Comparison of ENCODE assay signal across 11 mouse cellular contexts in genomic region chr2:105686363-105687316, GRCm38 (mm10). TPM values are rescaled to one million over a fixed set of nuclear protein-coding genes. Genes with fewer than 3 reads are reported as not detected.
DNase-seq lines count a peak whose midpoint lies in the region; ATAC-seq lines count a peak whose summit lies in the region.
"Had no signal": no experiment of that assay in that cellular context is flagged by ENCODE, and none has a peak within 500 bp of the region (broad histone marks: within the 10 kb centered on the region; RNA-seq: fewer than 3 reads in every experiment).

No protein-coding gene starts in this region.

- DNase-seq in embryo, embryonic 11 days: peak; percentile 21
- no peak for DNase-seq in embryo, embryonic 10 days (ENCODE audit: low spot score)
- DNase-seq in embryonic facial prominence, embryonic 11.5 days (ENCODE audit: low spot score): peak; percentile 9
- DNase-seq in natural killer cell, adult 2 months (ENCODE audit: low spot score in 2 of 2): no peak
- no peak for DNase-seq in lung, postnatal 10 days
- DNase-seq: layer of hippocampus, postnatal 36 days; right cerebral cortex, postnatal 14 days had no signal

- peaks cover 84% of the 10 kb centered on the region for H3K27me3 ChIP-seq in embryonic facial prominence, embryonic 11.5 days (ENCODE audit: control insufficient read depth, insufficient read depth, low read length)
- H3K27me3 ChIP-seq in hindbrain, embryonic 15.5 days: peaks cover 51% of the 10 kb centered on the region
- H3K27me3 ChIP-seq in neural tube, embryonic 12.5 days (replicated peaks): peaks cover 47% of the 10 kb centered on the region

- no peak overlapping the region for H3K4me3 ChIP-seq in embryonic facial prominence, embryonic 11.5 days (ENCODE audit: low read depth, low read length)
- H3K4me3 ChIP-seq in hindbrain, embryonic 15.5 days: no peak overlapping the region
- no peak overlapping the region for H3K4me3 ChIP-seq in neural tube, embryonic 12.5 days

- H3K36me3 ChIP-seq in embryonic facial prominence, embryonic 11.5 days (replicated peaks; ENCODE audit: control insufficient read depth, insufficient read depth, low read depth, low read length): no peaks in the 10 kb centered on the region
- H3K36me3 ChIP-seq in hindbrain, embryonic 15.5 days: no peaks in the 10 kb centered on the region
- no peaks in the 10 kb centered on the region for H3K36me3 ChIP-seq in neural tube, embryonic 12.5 days

- H3K9ac ChIP-seq in embryonic facial prominence, embryonic 11.5 days (replicated peaks; ENCODE audit: low read length): no peak overlapping the region
- no peak overlapping the region for H3K9ac ChIP-seq in hindbrain, embryonic 15.5 days
- no peak overlapping the region for H3K9ac ChIP-seq in neural tube, embryonic 12.5 days
- H3K9ac ChIP-seq: liver, postnatal 0 days had no signal

- no peaks in the 10 kb centered on the region for H3K9me3 ChIP-seq in embryonic facial prominence, embryonic 11.5 days (replicated peaks; ENCODE audit: control insufficient read depth, low read length)
- H3K9me3 ChIP-seq in hindbrain, embryonic 15.5 days: no peaks in the 10 kb centered on the region
- no peaks in the 10 kb centered on the region for H3K9me3 ChIP-seq in neural tube, embryonic 12.5 days

- peaks cover 2% of the 10 kb centered on the region for H3K4me1 ChIP-seq in embryonic facial prominence, embryonic 11.5 days (ENCODE audit: control insufficient read depth, insufficient read depth, low read length)
- peaks cover 31% of the 10 kb centered on the region for H3K4me1 ChIP-seq in hindbrain, embryonic 15.5 days (replicated peaks)
- H3K4me1 ChIP-seq in neural tube, embryonic 12.5 days: peaks cover 55% of the 10 kb centered on the region

- H3K27ac ChIP-seq in embryonic facial prominence, embryonic 11.5 days (replicated peaks; ENCODE audit: low read depth, low read length): no peak overlapping the region
- 0 out of 2 replicates have a peak overlapping the region, but pooled peaks have one; percentile 39 for H3K27ac ChIP-seq in hindbrain, embryonic 15.5 days (replicated peaks)
- no peak overlapping the region for H3K27ac ChIP-seq in neural tube, embryonic 12.5 days

- ATAC-seq in embryonic facial prominence, embryonic 11.5 days (replicated peaks; ENCODE audit: insufficient number of reproducible peaks, low FRiP score, low TSS enrichment, low read depth): no peak
- no peak for ATAC-seq in hindbrain, embryonic 15.5 days (ENCODE audit: low FRiP score, low read depth)
- ATAC-seq in neural tube, embryonic 12.5 days (ENCODE audit: low FRiP score, low read depth): no peak
- no peak for ATAC-seq in erythroblast, adult 5-6 weeks (replicated peaks; ENCODE audit: low FRiP score, poor library complexity, severe bottlenecking)

- WGBS in embryonic facial prominence, embryonic 11.5 days: 3% methylated on average over 33 of the region's 36 CpGs
- 7% methylated on average over 36 of the region's 36 CpGs for WGBS in hindbrain, embryonic 15.5 days
- 4% methylated on average over 36 of the region's 36 CpGs for WGBS in neural tube, embryonic 12.5 days

- H3K4me2 ChIP-seq in embryonic facial prominence, embryonic 11.5 days (ENCODE audit: low read depth, low read length): no peak overlapping the region
- peak overlapping the region; percentile 13 for H3K4me2 ChIP-seq in hindbrain, embryonic 15.5 days
- peak overlapping the region; percentile 55 for H3K4me2 ChIP-seq in neural tube, embryonic 12.5 days (replicated peaks)

RNA-seq across cellular contexts. Expression of gene Pax6, which starts 17.9 kb away (rescaled TPM):
- 13.9 and 26.6 TPM in 2 replicates for polyA plus RNA-seq in embryonic facial prominence, embryonic 11.5 days (2014; fragmentation: Nextera tagmentation; extraction: Ambion mirVana)
- 32.6 and 42.3 TPM in 2 replicates for polyA plus RNA-seq in hindbrain, embryonic 15.5 days (2015; fragmentation: Nextera tagmentation; extraction: Ambion mirVana)
- 23.8 and 25.7 TPM in 2 replicates for polyA plus RNA-seq in neural tube, embryonic 12.5 days (2016; fragmentation: Nextera tagmentation; extraction: Ambion mirVana)
- total RNA-seq in erythroblast, adult 5-6 weeks (2015; ENCODE audit: low replicate concordance): 1.3 TPM in 1 of 2 replicates, not detected in the other
- total RNA-seq in erythroblast, adult 5-6 weeks (2017; ENCODE audit: low replicate concordance): not detected in 2 replicates
- polyA plus RNA-seq: liver, postnatal 0 days had no signal

Comparison
In these comparisons a context has a peak if more than half of its experiments do, and no peak if none do; other contexts are left out.
1. DNase-seq: peak in embryo, embryonic 11 days (single experiment) and embryonic facial prominence, embryonic 11.5 days (single experiment); none in embryo, embryonic 10 days (single experiment), natural killer cell, adult 2 months (0 of 2) and lung, postnatal 10 days (single experiment).